Mouse (Mus musculus) spleen, adult 2 months (tissue): Measurements from ENCODE around the gene Cox6b2.

Experiments used
- CTCF ChIP-seq: fragments of 200-500 bp; IDR thresholded peaks from 2 replicates; pipeline ENCODE4 v1.5.1; 2011; ENCODE audit warnings: mild to moderate bottlenecking, inconsistent platforms; ENCODE audit not compliant: insufficient read depth, insufficient read length, insufficient replicate concordance; ENCODE audit errors: extremely low read depth
- POLR2A ChIP-seq: fragments of 200-500 bp; IDR thresholded peaks from 2 replicates; pipeline ENCODE4 v1.6.1; 2011; ENCODE audit warnings: low read depth, low read length, inconsistent platforms

DNA sequence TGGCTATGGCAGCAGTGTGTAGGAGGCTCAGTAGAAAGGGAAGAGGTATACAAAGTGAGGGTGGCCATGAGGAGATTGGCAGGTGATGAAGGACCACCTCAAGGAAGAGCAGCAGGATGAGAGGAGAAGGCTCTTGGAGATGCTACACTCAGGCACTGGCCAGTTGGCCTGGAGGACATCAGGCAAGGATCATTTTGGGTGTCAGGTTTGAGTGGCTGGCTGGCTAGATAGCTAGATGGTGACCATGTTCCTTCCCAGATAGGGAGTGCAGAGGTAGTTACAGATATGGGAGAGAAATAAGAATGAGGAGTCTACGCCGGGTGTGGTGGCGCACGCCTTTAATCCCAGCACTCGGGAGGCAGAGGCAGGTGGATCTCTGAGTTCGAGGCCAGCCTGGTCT is 8.0 kb downstream of the Cox6b2 start:
- no peak for TF ChIP-seq CTCF
- TF ChIP-seq POLR2A = no peak
